Mouse (Mus musculus) heart, adult 2 months (tissue): ENCODE measurements around the gene Slc16a3.

Source experiments
- CTCF ChIP-seq: fragments of 200-600 bp; IDR thresholded peaks from 2 replicates; pipeline ENCODE4 v1.8.1; 2022; ENCODE audit warnings: antibody characterized with exemption, mild to moderate bottlenecking, moderate library complexity
- POLR2A ChIP-seq: fragments of 200-500 bp; IDR thresholded peaks from 2 replicates; pipeline ENCODE4 v1.6.1; 2011; ENCODE audit warnings: mild to moderate bottlenecking, low read depth, low read length, control low read depth; ENCODE audit not compliant: insufficient read depth

DNA sequence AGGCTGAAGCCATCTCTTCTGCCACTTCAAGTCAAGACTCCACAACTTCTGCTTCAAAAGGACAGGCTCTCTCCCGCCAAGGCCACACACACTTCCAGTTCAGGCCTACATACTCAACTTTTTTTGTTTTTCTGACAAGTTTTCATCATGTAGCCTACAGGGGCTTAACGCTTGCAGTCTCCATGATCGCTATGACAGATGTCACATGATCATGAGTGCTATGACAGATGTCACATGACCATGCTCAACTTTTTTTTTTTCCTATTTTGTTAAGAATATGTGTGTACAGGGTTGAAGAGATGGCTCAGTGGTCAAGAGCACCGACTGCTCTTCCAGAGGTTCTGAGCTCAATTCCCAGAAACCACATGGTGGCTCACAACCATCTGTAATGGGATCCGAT, 30.5 kb upstream of the Slc16a3 start:
- TF ChIP-seq CTCF (no peak), POLR2A (no peak)
